Mouse (Mus musculus) splenic B cell, adult 2 months (primary cell): ENCODE measurements around the gene Tbp.
A peak's percentile ranks its signal among the peaks of the same experiment; 100 is the strongest.

ENCODE experiments used
- DNase-seq: peaks from one replicate; pipeline ENCODE4 v3.0.0-alpha.2; 2011; ENCODE audit warnings: low read depth, low spot score
- H3K27me3 ChIP-seq: 2 replicates; pipeline ENCODE4 v1.6.1; 2012; ENCODE audit warnings: mild to moderate bottlenecking, low read length, moderate library complexity, mixed read lengths; ENCODE audit not compliant: control insufficient read depth, poor library complexity, insufficient read depth, severe bottlenecking
- H3K36me3 ChIP-seq: 2 replicates; pipeline ENCODE4 v1.6.1; 2012; ENCODE audit warnings: mild to moderate bottlenecking, low read length, moderate library complexity, mixed read lengths; ENCODE audit not compliant: control insufficient read depth, poor library complexity, insufficient read depth, severe bottlenecking

The Tbp gene

DNA sequence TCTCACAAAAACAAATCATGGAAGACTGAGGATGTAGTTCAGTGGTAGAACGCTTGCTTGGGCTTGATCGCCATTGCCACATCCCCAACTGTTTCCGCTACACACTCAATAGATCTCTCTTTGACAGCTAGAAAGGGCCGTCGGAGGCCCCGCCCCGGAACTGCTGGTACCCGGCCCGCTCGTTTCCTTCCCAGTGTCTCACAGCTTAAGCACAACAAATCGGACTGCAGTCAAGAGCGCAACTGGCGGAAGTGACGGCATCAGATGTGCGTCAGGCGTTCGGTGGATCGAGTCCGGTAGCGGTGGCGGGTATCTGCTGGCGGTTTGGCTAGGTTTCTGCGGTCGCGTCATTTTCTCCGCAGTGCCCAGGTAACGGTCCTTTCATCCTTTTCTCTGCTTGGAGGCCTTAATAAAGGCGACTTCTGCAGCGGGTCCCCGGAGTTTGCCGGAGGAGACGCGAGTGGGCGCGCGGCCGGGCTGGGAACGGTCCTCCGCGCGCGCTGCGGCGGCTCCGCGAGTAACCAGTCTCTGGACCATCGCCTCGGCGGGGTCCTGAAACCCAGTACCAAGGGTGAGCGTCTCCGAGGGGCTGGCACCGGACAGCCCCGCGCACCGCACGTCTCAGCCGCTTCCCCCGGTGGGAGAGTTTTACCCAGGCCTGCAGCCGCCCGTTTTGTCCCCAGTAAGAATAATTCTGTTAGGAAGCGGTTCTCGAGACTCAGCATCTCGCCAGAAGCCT is at the start of gene Tbp, which contains the start of gene Psmb1:
Gene Tbp (plus strand): TSS at position 233 of the 739 bp plus-strand sequence.
Gene Psmb1 (minus strand): TSS at position 96 of the 739 bp plus-strand sequence.
- peaks cover 4% of the 10 kb centered on the region; the same call in 1 of the 2 replicates for H3K36me3 ChIP-seq
- DNase-seq = peak; percentile 98
- no peaks in the 10 kb centered on the region for H3K27me3 ChIP-seq

DNA sequence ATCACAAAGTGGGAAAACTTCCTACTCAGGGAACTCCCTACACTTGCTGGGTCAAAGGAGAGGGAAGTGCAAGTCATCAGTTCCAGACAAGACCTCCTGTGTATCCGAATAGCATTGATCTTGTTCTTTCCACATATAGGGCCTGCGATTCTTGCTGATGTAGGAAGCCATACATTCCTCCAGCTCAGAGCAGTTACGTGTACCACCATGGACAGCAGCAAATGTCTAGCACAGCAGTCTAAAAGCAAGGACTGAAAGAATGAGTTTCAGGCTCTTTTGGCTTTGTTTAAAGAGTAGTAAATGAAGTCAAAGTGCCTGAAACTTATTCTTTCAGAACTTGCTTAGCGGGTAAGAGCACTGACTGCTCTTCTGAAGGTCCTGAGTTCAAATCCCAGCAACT is 44.5 kb upstream of the Tbp start:
- no peak for DNase-seq
- no peaks in the 10 kb centered on the region for H3K27me3 ChIP-seq
- H3K36me3 ChIP-seq = no peaks in the 10 kb centered on the region

- no peaks in the 10 kb centered on the region for H3K36me3 ChIP-seq
- DNase-seq = no peak
- no peaks in the 10 kb centered on the region for H3K27me3 ChIP-seq
Measured at GRCm38 (mm10) chr17:15456595-15456994, 43.1 kb upstream of the Tbp start.

- no peaks in the 10 kb centered on the region for H3K27me3 ChIP-seq
- no peak for DNase-seq
- no peaks in the 10 kb centered on the region for H3K36me3 ChIP-seq
Measured at GRCm38 (mm10) chr17:15459761-15460160, 39.9 kb upstream of the Tbp start.

DNA sequence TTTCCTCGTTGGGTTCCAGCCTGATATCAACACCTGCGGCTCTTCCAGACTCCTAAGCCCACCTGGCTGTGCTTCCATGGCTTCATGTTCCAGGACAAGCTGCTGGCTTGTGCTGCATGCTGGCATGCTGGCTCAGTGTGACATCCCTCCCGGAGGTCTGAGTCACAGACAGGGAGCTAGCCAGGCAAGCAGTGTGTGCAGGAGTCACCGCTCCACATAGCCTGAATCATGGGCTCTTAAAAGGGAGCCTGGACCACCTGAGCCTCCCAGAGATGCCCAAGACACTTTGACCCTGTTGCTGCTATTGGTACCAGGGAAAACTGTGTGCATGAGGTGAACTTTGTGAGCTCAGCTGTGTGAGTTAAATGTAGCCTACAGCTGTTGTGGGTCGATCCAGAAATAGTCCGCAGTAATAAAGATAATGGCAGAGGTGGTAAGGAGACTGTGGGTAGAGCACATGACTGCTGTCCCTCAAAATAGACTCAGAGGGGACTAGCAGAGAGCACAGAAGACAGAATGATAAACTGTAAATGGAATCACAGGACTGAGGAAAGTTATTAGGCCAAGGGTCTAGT is 37.7 kb upstream of the Tbp start:
- H3K27me3 ChIP-seq = no peaks in the 10 kb centered on the region
- DNase-seq = no peak
- no peaks in the 10 kb centered on the region for H3K36me3 ChIP-seq

DNA sequence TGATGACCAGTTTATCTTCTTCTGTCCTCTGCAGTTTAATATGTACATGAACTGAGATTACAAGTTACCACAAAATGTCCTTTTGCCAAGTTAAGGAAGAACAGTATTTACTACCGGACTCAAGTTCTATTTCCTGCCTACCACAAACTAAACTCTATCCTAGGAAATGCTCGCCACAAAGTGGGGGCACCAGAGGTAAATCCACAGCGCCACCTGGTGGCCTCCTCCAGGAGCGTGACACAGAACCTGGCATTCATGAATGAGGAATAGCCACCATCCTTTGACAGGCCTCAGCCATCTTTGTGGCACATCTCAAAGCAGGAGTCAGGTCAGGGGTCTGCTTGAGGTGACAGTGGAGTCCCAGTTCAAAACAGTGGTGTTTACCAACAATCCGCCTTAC is 32.0 kb upstream of the Tbp start:
- DNase-seq = peak; percentile 80
- H3K27me3 ChIP-seq = no peaks in the 10 kb centered on the region
- peaks cover 2% of the 10 kb centered on the region for H3K36me3 ChIP-seq

DNA sequence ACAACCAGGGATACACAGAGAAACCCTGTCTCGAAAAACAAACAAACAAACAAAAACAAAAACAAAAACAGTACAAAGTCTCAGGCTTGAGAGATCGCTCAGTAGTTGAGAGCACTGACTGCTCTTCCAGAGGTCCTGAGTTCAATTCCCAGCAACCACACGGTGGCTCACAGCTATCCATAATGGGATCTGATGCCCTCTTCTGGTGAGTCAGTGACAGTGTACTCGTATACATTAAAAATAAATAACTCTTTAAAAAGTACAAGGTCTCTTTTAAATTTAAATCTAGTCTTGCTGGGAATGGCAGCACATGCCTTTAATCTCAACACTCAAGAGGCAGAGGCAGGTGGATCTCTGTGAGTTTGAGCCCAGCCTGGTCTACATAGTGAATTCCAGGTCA is 27.0 kb upstream of the Tbp start:
- peak; percentile 19 for DNase-seq
- peaks cover 22% of the 10 kb centered on the region for H3K36me3 ChIP-seq

GRCm38 (mm10) chr17:15490542-15490941 is 9.1 kb upstream of the Tbp start:
- no peak for DNase-seq
- H3K36me3 ChIP-seq = peaks cover 14% of the 10 kb centered on the region
- no peaks in the 10 kb centered on the region for H3K27me3 ChIP-seq

More for the DNA sequence above, 27.0 kb upstream of the Tbp start:
- H3K27me3 ChIP-seq = no peaks in the 10 kb centered on the region

DNA sequence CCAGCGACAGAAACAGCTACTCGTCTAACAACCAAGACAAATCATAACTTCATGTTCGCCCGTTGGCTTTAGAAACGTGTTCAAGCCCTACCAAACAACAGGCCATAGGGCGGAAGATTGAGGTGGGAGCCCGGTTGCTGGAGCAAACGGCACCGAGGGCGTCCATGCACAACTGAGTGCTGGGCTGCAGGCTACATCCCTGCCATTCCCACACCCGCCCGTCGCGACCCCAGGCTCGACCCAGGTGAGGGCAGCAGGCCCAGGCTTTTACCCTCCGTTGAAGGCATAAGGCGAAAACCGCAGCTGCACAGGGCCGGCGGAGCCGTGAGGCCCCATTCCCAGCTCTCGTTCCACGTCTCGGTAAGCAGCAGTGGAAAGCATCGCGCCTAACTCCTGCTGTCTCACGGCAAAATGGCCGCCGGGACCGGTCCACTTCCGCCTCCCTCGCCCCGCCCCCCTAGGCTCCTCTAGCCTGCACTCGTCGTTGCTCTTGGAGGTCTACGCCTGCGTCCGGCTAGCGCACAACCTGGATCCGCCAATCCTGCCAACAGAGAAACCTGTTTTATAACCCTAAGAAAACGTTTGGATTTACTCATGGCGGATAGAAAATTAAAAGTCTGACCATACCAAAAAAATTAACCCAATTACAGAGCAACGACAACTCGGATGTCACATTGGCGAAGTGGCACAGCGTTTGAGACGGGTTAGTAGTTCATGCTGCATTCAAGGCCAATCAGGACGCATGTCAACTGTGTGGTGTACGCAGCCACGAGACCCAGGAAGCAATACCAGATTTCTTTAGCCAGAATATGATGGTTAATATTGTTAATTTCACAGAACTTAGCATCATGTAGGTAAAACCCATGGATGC is 1.6 kb upstream of the Tbp start:
- H3K36me3 ChIP-seq = peaks cover 3% of the 10 kb centered on the region; the same call in 1 of the 2 replicates
- peak; percentile 92 for DNase-seq
- no peaks in the 10 kb centered on the region for H3K27me3 ChIP-seq

DNA sequence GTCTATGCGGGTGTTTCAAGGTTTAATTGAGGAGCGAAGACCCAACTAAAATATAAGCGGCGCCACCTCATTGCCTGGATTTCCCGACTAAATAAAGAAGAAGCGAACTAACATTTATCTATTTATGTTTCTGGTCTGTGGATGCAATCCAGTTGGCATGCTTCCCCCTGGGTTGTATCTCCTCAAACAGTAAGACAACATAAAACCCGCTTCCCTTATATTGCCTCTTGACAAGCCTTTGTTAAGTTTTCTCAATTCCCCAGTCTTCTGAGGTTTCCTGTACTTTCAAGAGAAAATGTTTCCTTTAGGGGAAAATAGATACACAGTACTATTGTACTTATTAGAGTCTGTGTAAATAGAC is 955 bp upstream of the Tbp start:
- peaks cover 5% of the 10 kb centered on the region; the same call in 1 of the 2 replicates for H3K36me3 ChIP-seq
- no peaks in the 10 kb centered on the region for H3K27me3 ChIP-seq
- peak; percentile 2 for DNase-seq

DNA sequence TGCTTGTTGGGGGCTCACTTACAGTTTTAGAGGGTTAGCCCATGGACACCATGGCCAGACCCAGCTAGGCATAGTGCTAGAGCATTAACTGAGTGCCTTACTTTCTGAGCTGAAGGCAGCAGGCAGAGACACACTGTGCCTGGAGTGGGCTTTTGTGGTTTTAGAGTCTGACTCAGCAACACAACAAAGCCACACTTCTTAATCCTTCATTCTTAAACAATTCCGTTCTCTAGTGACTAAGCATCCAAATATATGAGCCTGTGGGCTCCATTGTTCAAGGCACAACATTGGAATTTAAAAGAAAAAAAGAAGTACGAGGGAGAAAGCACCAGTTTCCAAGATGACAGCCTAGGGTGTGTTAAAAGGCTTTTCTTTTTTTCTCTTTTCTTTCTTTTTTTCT is 11.0 kb downstream of the Tbp start:
- no peak for DNase-seq
- peaks cover 21% of the 10 kb centered on the region for H3K36me3 ChIP-seq
- no peaks in the 10 kb centered on the region for H3K27me3 ChIP-seq

DNA sequence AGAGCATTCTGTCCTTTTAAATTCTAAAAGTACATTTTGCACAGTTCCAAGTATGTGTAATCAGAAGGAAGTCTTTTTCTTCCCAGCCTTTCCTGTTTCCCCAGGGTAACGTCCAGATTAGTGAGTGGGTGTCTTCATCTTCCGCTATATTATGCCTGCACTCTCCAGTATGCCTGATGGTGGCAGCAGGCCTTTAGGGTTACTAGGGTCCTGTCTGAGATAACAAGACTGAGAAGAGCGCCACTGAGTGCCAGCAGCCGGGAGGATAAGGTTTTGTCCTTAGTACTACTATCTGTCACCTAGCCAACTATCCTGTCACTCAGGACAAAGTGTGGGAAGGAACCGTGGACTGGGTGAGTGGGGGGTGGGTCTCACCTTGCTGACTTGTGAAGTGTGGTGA is 18.1 kb downstream of the Tbp start:
- Histone ChIP-seq H3K36me3 (peaks cover 15% of the 10 kb centered on the region; the same call in 1 of the 2 replicates), H3K27me3 (no peaks in the 10 kb centered on the region)
- DNase-seq = no peak

DNA sequence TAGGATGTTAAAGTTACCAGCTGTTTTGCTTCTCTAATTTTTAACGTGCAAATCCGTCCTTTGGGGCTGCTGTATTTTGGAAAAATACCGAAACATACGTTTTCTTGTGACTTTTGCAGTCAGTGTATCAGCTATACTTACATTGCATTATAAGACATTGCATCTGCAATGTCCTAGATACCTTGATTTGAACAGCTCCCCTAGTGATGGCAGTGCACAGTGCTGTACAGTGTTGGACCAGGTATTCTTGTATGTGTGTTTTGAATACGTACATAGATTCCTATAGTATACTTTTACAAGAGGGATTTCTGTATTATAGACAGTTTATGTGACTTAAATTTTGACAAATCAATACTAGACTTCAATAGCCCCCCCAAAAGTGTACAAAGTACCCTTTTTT is 18.5 kb downstream of the Tbp start:
- Histone ChIP-seq H3K36me3 (peaks cover 15% of the 10 kb centered on the region; the same call in 1 of the 2 replicates), H3K27me3 (no peaks in the 10 kb centered on the region)
- no peak for DNase-seq

- Histone ChIP-seq H3K36me3 (peaks cover 12% of the 10 kb centered on the region; the same call in 1 of the 2 replicates), H3K27me3 (no peaks in the 10 kb centered on the region)
- no peak for DNase-seq
Measured at GRCm38 (mm10) chr17:15518766-15519165, 19.1 kb downstream of the Tbp start.

GRCm38 (mm10) chr17:15526304-15526703 is 26.6 kb downstream of the Tbp start:
- H3K27me3 ChIP-seq = no peaks in the 10 kb centered on the region
- no peak for DNase-seq
- peaks cover 2% of the 10 kb centered on the region for H3K36me3 ChIP-seq
